Comparison of ENCODE assay signal across 8 mouse cellular contexts in genomic region chr1:134415168-134415831, GRCm38 (mm10). TPM values are rescaled to one million over a fixed set of nuclear protein-coding genes. Genes with fewer than 3 reads are reported as not detected.
DNase-seq lines count a peak whose midpoint lies in the region; ATAC-seq and TF ChIP-seq lines count a peak whose summit lies in the region.

Gene Adipor1, plus strand, starts transcription at chr1:134415378.

- peak; percentile 98 for DNase-seq in heart, postnatal 10 days
- DNase-seq in large intestine, adult 2 months (ENCODE audit: low read depth, low spot score): peak; percentile 88
- peak; percentile 98 for DNase-seq in liver, postnatal 0 days
- DNase-seq in testis, postnatal 10 days (ENCODE audit: low spot score): peak; percentile 98

- H3K4me2 ChIP-seq in forebrain, embryonic 13.5 days: peak within 1 kb of the TSS; percentile 64
- H3K4me2 ChIP-seq in liver, postnatal 0 days (ENCODE audit: low read depth, low read length): peak within 1 kb of the TSS; percentile 74
- peak within 1 kb of the TSS; percentile 79 for H3K4me2 ChIP-seq in neural tube, embryonic 14.5 days (ENCODE audit: low read depth, low read length)

- TF ChIP-seq CTCF in ES-Bruce4 (IDR thresholded peaks at IDR 0.05; ENCODE audit: low read depth, low read length): no peak
- no peak for TF ChIP-seq CTCF in liver, postnatal 0 days (IDR thresholded peaks at IDR 0.05; ENCODE audit: low read depth)

- H3K9ac ChIP-seq in ES-Bruce4 (ENCODE audit: low read depth, poor library complexity, severe bottlenecking): peak within 1 kb of the TSS; percentile 80
- H3K9ac ChIP-seq in forebrain, embryonic 13.5 days: peak within 1 kb of the TSS; percentile 86
- peak within 1 kb of the TSS; percentile 92 for H3K9ac ChIP-seq in liver, postnatal 0 days (replicated peaks)
- H3K9ac ChIP-seq in neural tube, embryonic 14.5 days (replicated peaks; ENCODE audit: low read depth, low read length): peak within 1 kb of the TSS; percentile 95

- peaks cover 4% of the 10 kb centered on the region for H3K4me1 ChIP-seq in ES-Bruce4 (ENCODE audit: control insufficient read depth, insufficient read depth, low read length)
- peaks cover 46% of the 10 kb centered on the region for H3K4me1 ChIP-seq in forebrain, embryonic 13.5 days
- H3K4me1 ChIP-seq in liver, postnatal 0 days (ENCODE audit: insufficient read depth): peaks cover 47% of the 10 kb centered on the region
- peaks cover 42% of the 10 kb centered on the region for H3K4me1 ChIP-seq in neural tube, embryonic 14.5 days (ENCODE audit: control insufficient read depth, insufficient read depth, low read length)

- H3K4me3 ChIP-seq in ES-Bruce4 (ENCODE audit: low read depth, low read length): peak within 1 kb of the TSS; percentile 89
- H3K4me3 ChIP-seq in forebrain, embryonic 13.5 days: peak within 1 kb of the TSS; percentile 87
- H3K4me3 ChIP-seq in liver, postnatal 0 days (ENCODE audit: low read depth, low read length): peak within 1 kb of the TSS; percentile 85
- H3K4me3 ChIP-seq in neural tube, embryonic 14.5 days (ENCODE audit: low read depth, low read length): peak within 1 kb of the TSS; percentile 87

- peak; percentile 37 for TF ChIP-seq POLR2A in ES-Bruce4 (IDR thresholded peaks at IDR 0.05; ENCODE audit: insufficient read depth, low read length)

- TF ChIP-seq EP300 in ES-Bruce4 (IDR thresholded peaks at IDR 0.05; ENCODE audit: insufficient read depth, low read depth, low read length): no peak
- TF ChIP-seq EP300 in liver, postnatal 0 days (IDR thresholded peaks at IDR 0.05; ENCODE audit: low read depth): peak; percentile 62; the same call in 1 of the 2 replicates

- peak within 1 kb of the TSS; percentile 89 for H3K27ac ChIP-seq in ES-Bruce4 (ENCODE audit: insufficient read depth, low read length)
- peak within 1 kb of the TSS; percentile 89 for H3K27ac ChIP-seq in forebrain, embryonic 13.5 days
- H3K27ac ChIP-seq in liver, postnatal 0 days (ENCODE audit: low read depth): peak within 1 kb of the TSS; percentile 97
- H3K27ac ChIP-seq in neural tube, embryonic 14.5 days (ENCODE audit: low read depth, low read length): peak within 1 kb of the TSS; percentile 96

- ATAC-seq in cerebellum, adult (ENCODE audit: insufficient number of reproducible peaks, low FRiP score, low TSS enrichment): peak; percentile 100
- peak; percentile 100 for ATAC-seq in forebrain, embryonic 13.5 days
- peak; percentile 98 for ATAC-seq in liver, postnatal 0 days
- peak; percentile 100 for ATAC-seq in neural tube, embryonic 14.5 days (ENCODE audit: low read depth)

- H3K9me3 ChIP-seq in ES-Bruce4 (replicated peaks; ENCODE audit: control insufficient read depth, insufficient read depth, low read length, poor library complexity, severe bottlenecking): no peaks in the 10 kb centered on the region
- no peaks in the 10 kb centered on the region for H3K9me3 ChIP-seq in forebrain, embryonic 13.5 days (replicated peaks)
- no peaks in the 10 kb centered on the region for H3K9me3 ChIP-seq in liver, postnatal 0 days (ENCODE audit: low read length)
- no peaks in the 10 kb centered on the region for H3K9me3 ChIP-seq in neural tube, embryonic 14.5 days (ENCODE audit: control insufficient read depth, low read length)

- H3K27me3 ChIP-seq in ES-Bruce4 (ENCODE audit: control insufficient read depth, insufficient read depth, low read length, poor library complexity, severe bottlenecking): no peaks in the 10 kb centered on the region
- H3K27me3 ChIP-seq in forebrain, embryonic 13.5 days: no peaks in the 10 kb centered on the region
- H3K27me3 ChIP-seq in liver, postnatal 0 days (ENCODE audit: insufficient read depth, low read length): no peaks in the 10 kb centered on the region
- H3K27me3 ChIP-seq in neural tube, embryonic 14.5 days (ENCODE audit: control insufficient read depth, insufficient read depth, low read length): no peaks in the 10 kb centered on the region

- WGBS in forebrain, embryonic 13.5 days: under 1% methylated on average over 73 of the region's 77 CpGs
- under 1% methylated on average over 77 of the region's 77 CpGs for WGBS in large intestine, adult 2 months
- WGBS in liver, postnatal 0 days (ENCODE audit: insufficient replicate concordance): 2% methylated on average over 58 of the region's 77 CpGs
- WGBS in neural tube, embryonic 14.5 days: under 1% methylated on average over 71 of the region's 77 CpGs

- intact Hi-C loops in heart, postnatal 10 days (cut with DNase I): loop anchor here (2.0 kb wide), 1 partner anchor 52 kb away; no protein-coding TSS in a partner anchor

- peaks cover 19% of the 10 kb centered on the region for H3K36me3 ChIP-seq in ES-Bruce4 (ENCODE audit: control insufficient read depth, insufficient read depth, low read length, poor library complexity, severe bottlenecking)
- peaks cover 14% of the 10 kb centered on the region for H3K36me3 ChIP-seq in forebrain, embryonic 13.5 days (ENCODE audit: poor library complexity, severe bottlenecking)
- H3K36me3 ChIP-seq in liver, postnatal 0 days (replicated peaks; ENCODE audit: insufficient read depth, low read length): peaks cover 6% of the 10 kb centered on the region
- H3K36me3 ChIP-seq in neural tube, embryonic 14.5 days (ENCODE audit: control insufficient read depth, insufficient read depth, low read length): no peaks in the 10 kb centered on the region

RNA-seq across cellular contexts. Expression of gene Adipor1, which starts in this region (rescaled TPM):
- 118 and 119 TPM in 2 replicates for polyA plus RNA-seq in ES-Bruce4 (2011; ENCODE audit: insufficient read depth, insufficient read length, low read depth, missing spikeins)
- polyA plus RNA-seq in forebrain, embryonic 13.5 days (2015; fragmentation: Nextera tagmentation; extraction: Ambion mirVana): 57.8 TPM in 2 replicates
- total RNA-seq in heart, postnatal 10 days (2021): 100 to 1,000 TPM; 132 to 133 TPM
- 91.1 and 107 TPM in 2 replicates for polyA plus RNA-seq in large intestine, adult 2 months (2012; rRNA removed)
- 93.5 and 98.9 TPM in 2 replicates for polyA plus RNA-seq in liver, postnatal 0 days (2015; fragmentation: Nextera tagmentation; extraction: Ambion mirVana)
- 84.4 and 87.4 TPM in 2 replicates for polyA plus RNA-seq in neural tube, embryonic 14.5 days (2014; fragmentation: Nextera tagmentation; extraction: Ambion mirVana)

Comparison
In these comparisons a context has a peak if more than half of its experiments do, and no peak if none do; other contexts are left out.
1. Peak in every context shown above with its lines: DNase-seq, ATAC-seq, H3K4me3 ChIP-seq and H3K27ac ChIP-seq.